Mouse (Mus musculus) cerebellum, postnatal 4 days (tissue): Measurements from ENCODE around the gene Apod.
"Not testable (repeated sequence)": the region's sequence is repeated elsewhere in the genome, so short reads cannot be mapped to it uniquely, and the experiment has no call there.

Experiments
- DNase-seq, 2 experiments: peaks; one replicate each; pipeline ENCODE4 v3.0.0; 2022; ENCODE audit warnings: low spot score in 2 of 2, mixed read lengths in 1 of 2

Apod gene

DNA sequence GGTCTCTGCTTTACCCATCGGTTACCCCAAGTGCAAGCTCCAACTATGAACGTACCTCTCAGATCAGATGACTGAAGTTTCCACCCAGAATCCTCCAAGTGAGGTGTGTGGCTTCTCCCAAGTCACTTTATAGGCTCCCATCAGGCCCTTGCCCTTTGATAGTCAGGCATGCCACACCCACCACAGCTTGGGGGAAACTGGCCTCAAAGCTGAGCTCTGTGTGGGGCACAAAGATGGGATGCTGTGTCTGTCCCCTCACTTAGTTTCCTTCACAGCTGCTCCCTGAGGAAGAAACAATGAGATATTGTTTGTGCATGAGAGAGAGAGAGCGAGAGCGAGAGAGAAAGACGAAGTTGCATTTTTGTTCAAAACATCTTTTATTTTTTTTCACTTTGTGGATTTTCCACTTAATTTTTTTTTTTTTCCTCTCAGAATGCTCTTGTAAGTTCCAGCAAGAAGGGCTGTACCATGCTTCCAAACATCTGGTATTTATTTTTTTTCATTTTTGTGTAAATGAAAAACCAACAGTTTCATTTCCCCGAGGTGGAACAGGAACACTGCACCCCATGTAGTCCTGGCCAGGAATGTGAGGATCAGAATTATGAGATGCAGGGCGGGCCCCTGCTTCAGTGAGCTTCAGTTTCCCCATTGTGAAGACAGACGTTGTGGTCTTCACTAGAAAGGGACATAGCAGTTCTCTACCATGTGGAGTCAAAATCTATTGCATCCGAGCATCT, at the start of gene Apod:
Gene Apod, minus strand, starts transcription at position 312 of the 737 bp plus-strand sequence.
- no peak for DNase-seq

GRCm38 (mm10) chr16:31363685-31364436, 49.3 kb upstream of the Apod start:
- no peak for DNase-seq

- DNase-seq = no peak
Measured at GRCm38 (mm10) chr16:31359542-31359941, 44.9 kb upstream of the Apod start.

GRCm38 (mm10) chr16:31358991-31359390, 44.4 kb upstream of the Apod start:
- no peak for DNase-seq

- DNase-seq = no peak
Measured at GRCm38 (mm10) chr16:31358576-31358975, 44.0 kb upstream of the Apod start.

DNA sequence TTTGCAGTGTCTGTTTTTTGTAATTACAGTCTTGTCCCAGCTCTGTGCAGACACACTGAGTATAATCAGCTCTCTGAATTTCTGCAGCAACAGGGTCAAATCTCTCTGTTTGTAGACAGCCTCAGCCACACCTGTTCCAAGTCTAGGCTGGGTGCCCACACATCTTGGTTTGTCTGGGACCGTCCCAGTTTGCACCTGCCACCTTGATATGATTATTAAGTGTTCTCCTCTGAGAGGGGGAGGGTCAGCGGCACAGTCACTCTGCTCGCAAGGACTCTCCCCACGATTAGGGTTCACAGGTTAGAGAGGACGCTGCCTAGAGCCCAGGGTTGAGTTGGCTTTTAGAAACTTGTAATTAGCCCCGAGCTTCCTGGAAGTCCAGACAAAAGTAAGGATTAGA, 41.3 kb upstream of the Apod start:
- no peak for DNase-seq

DNA sequence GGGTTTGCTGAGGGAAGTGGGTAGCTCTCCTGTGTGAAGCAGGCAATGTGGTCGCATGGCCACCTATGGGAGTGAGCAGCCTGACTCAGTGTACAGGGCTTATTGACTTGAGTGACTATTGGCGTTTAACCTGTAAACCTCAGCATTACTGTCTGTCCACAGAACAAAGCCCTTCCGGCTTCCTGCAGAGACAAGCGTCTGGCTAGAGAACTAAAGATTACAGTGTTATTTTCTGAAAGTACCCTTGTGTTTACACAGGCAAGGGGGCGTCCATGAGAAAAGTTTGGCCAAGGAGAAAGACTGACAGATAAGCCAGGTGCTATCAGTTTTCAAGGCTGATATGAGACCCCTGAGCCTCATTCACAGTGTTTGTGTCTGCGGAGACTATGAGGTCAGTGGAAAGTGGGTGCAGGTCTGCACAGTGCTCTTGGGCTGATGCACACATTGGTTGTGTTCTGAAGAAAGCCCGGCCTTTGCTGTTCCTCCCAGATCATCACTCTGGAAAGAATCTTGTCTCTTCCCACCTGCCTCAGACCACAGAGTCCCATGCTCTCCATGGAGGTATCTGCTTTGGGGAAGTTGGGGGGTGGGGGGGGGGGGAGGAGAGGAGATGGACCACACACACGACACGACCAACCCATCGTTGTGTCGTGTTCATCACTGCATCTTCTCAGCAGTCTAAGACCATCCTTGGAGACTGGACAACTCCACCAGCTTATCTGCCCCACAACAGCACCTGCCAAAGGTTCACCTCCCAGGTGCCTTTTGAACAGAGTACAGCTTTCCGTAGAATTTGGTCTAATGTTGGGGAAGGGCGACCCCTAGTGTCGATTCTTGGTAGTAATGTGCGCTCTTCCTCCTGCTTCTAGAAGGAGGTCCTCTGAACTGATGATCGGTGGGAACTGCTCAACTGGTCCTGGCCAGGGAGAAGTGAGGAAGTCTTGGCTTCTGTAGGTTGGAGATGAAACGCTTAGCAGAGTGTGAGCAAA, 40.0 kb upstream of the Apod start:
- DNase-seq = peak; percentile 71 to 77

DNA sequence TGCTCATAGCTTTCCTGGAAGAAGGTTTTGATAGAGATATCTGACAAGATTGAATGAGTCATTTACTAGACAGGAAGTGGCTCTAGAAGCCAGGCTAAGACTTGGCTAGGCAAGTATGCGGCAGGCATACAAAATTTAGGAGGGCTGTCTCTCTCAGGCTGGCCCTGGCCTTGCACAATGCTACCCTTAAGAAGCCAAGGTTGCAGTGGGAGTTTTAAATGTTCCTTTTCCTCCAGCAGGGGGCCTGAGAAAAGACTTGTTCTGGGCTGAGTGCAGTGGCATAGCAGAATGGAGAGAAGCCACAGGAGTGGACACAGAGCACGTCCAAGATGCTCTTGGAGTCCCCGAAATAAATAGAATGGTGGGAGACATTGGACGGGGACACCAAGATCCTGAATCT, 38.4 kb upstream of the Apod start:
- DNase-seq = no peak

- peak in 1 of 2 experiments; percentile 51 for DNase-seq
Measured at GRCm38 (mm10) chr16:31347581-31347980, 33.0 kb upstream of the Apod start.

DNA sequence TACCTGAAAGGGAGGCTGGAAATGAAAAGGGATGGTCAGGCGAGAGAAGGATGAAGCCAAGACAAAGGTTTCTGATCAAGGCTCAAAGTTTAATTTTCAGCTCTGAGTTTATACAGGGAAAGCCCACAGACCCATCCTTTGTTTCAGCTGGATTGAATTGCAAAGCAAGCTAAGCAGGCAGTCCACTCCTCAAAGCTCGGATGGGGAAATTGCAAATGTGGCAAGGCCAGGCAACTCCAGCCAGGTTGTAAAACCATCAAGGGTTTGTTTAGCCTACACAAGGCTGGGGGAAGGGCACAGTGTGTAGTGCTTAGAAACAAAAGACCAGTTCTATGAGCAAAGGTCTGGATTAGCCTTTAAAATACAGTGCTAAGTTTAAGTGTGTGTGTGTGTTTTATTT, 28.4 kb upstream of the Apod start:
- no peak for DNase-seq

DNA sequence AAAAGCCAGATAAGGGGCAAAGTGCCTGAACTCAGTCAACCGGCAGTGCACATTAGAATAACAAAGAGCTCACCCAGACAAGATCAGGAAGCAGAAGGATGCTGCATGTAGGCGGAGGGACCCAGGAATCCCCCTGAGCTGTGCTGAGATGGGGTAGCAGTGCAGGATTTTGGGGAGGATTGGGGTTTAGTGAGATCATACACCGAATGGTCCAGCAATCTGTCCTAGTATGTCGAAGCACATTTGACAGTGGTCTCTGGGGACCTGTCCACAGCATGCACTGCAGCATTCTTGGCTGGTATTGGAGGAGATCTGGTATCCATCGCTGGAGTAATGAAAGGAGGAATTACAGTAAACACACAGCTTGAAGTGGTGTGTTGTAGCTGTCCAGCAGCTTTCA, 27.9 kb upstream of the Apod start:
- no peak for DNase-seq

DNA sequence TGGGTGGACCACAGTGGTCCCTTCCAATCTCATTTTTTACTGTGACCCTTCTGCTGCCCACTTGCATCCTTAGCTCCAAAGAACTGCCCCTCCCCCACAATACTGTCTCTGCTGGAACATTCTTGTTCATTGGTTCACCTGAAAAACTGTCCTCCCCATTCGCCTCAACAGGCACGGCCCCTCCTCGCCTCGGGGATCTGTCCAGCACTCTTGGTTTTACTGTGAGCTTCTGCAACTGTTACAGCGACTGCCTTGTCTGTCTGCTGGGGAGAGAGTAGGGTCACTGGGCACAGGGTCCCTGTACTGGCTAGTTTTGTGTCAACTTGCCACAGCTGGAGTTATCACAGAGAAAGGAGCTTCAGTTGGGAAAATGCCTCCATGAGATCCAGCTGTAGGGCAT, 24.7 kb upstream of the Apod start:
- DNase-seq = no peak

DNA sequence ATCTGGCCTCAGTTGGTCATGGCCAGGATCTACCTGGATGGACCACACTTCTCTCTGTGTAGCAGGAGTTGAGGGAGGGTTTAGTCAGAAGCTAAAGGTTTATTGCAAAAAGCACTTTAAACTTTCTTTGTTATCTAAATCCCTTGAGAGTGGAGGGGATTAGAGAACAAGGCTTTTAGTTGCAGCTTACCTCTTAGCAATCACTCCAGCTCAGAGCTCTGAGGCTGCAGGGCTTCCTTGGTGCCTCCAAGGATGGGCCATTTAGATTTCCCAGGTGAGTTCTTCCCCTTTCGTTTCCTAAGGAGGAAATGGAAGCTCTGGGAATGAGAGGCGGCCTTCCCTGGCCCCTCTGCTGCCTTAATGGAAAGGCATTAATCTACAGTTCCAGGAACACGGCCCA, 23.3 kb upstream of the Apod start:
- DNase-seq = no peak

DNA sequence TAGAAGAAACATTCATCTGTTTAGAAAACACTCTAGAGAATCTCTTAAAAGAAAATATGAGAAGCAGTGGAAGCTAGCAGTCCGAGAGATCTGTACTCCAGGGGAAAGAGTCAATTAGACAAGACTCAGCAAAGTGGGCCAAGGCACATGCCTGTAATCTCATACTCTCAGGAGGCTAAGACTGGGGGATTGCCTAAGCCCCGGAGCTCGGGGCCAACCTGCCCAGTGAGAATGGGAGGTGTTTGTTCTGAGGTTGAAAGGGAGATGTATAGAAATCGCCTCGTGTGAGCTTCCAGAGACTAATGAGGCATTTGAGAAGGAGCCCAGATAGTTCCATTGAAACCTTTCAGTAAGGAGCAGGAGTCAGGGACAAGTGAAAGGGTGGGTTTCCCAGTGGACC, 20.2 kb upstream of the Apod start:
- no peak for DNase-seq

GRCm38 (mm10) chr16:31332586-31332985, 18.0 kb upstream of the Apod start:
- DNase-seq = no peak

- DNase-seq = not testable (repeated sequence)
Measured at GRCm38 (mm10) chr16:31330970-31331369, 16.4 kb upstream of the Apod start.

DNA sequence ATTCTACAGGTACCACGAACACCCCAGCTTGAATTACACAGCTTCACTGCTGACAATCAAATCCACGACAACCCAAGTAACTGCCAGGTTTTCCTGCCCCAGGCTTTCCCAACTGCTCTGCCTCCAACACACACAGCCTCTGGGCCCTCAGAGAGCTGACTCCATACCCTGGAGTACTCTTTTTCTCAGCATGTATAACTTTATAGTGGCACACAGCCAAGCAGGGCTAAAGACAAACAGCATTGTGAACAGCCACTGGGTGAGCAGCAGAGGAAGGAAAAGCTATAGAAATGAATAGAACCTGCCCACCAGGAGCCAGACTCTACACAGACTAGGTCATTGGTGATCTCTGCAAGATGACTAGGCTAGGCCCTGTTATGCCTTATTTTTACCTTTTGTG, 15.1 kb upstream of the Apod start:
- no peak for DNase-seq

DNA sequence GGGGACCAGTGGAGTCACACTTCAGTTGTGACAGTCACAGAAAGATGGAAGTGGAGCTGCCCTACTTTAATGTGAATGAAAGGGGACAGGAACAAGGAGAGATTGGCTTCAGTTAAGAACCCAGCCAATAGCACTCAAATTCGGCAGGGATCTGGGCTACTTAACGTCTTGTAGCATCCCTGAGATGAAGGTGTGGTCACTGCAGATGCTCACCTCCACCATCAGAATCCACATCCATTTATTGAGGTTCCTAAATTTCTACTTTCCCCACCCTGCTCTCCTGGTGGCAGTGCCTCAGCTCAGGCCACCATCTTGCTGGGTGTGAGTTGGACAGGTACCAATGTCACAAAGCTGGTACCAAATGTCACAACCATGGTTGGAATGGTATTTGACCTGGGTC, 13.3 kb upstream of the Apod start:
- DNase-seq = no peak

- DNase-seq = no peak
Measured at GRCm38 (mm10) chr16:31327430-31327829, 12.8 kb upstream of the Apod start.

DNA sequence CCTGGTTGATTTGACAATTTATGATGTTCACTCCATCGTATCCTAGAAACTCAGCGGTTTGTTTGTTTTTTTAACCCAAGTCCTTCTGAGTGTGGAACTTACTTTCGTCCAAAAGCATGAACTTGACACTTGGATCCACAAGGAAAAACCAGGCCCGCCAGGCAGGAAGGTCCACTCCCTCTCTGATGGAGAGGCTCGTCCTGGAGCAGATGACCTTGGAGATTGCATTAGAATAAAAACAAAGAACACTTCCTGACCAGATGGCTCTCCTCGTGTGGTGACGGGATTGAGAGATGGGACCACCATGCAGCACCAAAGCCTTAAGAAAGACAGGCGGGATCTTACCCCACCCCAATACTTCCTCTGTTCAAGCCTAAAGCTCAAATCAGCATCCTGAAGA, 12.1 kb upstream of the Apod start:
- DNase-seq = no peak

DNA sequence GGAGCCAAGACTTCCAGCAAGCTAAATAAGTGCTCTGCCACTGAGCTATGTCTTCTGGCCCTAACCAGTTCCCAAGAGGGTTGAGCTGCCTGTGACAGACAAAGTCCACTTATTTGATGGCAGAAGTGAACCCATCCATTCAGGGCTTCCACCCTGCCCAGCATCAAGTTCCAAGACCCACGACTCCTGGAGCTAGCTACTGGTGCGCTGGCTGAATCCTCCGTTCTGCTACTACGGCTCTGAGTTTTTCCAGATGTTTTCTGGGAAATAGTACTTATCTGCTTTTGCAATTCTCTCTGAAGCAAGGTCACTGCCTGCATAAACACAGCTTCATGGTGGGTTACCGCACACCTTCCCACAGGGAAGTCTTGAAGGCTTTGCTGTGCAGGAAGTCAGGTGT, 11.4 kb upstream of the Apod start:
- no peak for DNase-seq

DNA sequence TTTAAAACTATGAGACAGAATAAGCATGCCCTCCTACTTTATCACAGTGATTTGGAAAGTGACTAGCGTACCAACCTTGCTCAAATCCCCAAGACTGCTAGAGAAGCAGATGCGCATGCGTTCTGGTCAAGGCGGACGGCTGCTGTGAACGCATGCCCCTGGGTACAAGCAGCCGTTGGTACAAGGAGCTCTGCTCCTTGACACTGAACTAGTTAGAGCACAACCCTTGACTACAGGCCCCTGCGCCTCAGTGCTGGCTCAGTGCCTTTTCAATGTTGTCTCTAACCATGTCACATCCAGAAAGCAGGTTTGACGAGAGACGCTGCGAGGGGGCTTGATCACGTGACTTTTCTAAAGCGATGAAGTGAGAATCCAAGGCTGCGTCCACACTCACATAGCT, 10.5 kb upstream of the Apod start:
- DNase-seq = no peak
